Mouse (Mus musculus) limb, embryonic 10.5 days (tissue): ENCODE results near the gene Dusp2. TPM values are rescaled to one million over a fixed set of nuclear protein-coding genes. Genes with fewer than 3 reads are reported as not detected.
"Not testable (repeated sequence)": the region's sequence is repeated elsewhere in the genome, so short reads cannot be mapped to it uniquely, and the experiment has no call there.

Experiments
- DNase-seq: peaks from one replicate; pipeline ENCODE4 v3.0.0-alpha.2; 2017; ENCODE audit warnings: low spot score
- H3K27ac ChIP-seq: fragments of 300-500 bp; sonication (generic); 2 replicates; pipeline ENCODE4 v1.5.1; 2016; ENCODE audit warnings: mild to moderate bottlenecking
- H3K27me3 ChIP-seq: fragments of 300-500 bp; sonication (generic); 2 replicates; pipeline ENCODE4 v1.6.1; 2016; ENCODE audit warnings: low read depth, mild to moderate bottlenecking; ENCODE audit not compliant: poor library complexity, severe bottlenecking
- H3K36me3 ChIP-seq: fragments of 300-500 bp; sonication (generic); 2 replicates; pipeline ENCODE4 v1.6.1; 2016; ENCODE audit warnings: mild to moderate bottlenecking, moderate library complexity
- H3K4me1 ChIP-seq: fragments of 300-500 bp; sonication (generic); 2 replicates; pipeline ENCODE4 v1.6.1; 2016
- H3K4me3 ChIP-seq: fragments of 300-500 bp; sonication (generic); 2 replicates; pipeline ENCODE4 v1.5.1; 2016; ENCODE audit warnings: mild to moderate bottlenecking, moderate library complexity
- H3K9me3 ChIP-seq: fragments of 300-500 bp; sonication (generic); replicated peaks from 2 replicates; pipeline ENCODE4 v1.6.1; 2016; ENCODE audit warnings: mild to moderate bottlenecking
- WGBS: fragments of 180-500 bp; shearing (Covaris S2); methylation state at CpG from one replicate; pipeline ENCODE4 v1.1.7; 2016; 5-methylcytosine and 5-hydroxymethylcytosine counted together
- polyA plus RNA-seq: library from polyadenylated mRNA; unstranded; fragments of >200 nt; fragmentation: Nextera tagmentation; extraction: Ambion mirVana; gene quantifications from 2 replicates; pipeline ENCODE4 v1.2.1, GENCODE M21; 2016

The Dusp2 gene
- polyA plus RNA-seq: 6.4 and 7.6 TPM in 2 replicates

DNA sequence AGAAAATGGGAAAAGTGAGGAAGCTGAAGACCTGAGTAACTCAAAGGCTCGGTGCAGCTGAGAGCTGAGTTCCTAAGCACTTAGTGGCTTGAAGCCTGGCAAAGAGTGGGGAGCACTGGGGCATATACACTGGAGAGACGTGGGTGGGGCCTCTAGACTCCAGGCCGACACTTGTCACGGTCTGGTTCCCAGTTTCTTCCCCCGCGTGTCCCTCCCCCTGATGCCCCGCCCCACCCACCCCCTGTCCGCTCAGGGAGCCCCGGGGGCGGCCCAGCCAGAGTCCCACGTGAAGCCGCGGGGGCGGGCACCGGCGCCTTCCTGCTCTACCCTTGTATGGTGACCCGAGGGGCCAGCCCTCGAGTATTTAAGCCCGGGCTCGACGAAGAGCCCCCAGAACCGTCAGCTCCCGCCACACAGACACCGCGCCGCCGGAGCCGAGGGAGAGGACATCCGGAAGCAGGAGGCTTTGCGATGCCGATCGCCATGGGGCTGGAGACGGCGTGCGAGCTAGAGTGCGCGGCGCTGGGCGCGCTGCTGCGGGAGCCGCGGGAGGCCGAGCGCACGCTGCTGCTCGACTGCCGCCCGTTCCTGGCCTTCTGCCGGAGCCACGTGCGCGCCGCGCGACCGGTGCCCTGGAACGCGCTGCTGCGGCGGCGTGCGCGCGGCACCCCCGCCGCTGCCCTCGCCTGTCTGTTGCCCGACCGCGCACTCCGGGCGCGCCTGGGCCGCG lies at the start of gene Dusp2:
Gene Dusp2, plus strand, starts transcription at position 393 of the 730 bp plus-strand sequence.
- Histone ChIP-seq H3K27me3 (peaks cover 55% of the 10 kb centered on the region), H3K4me1 (peaks cover 39% of the 10 kb centered on the region), H3K4me3 (peak within 1 kb of the TSS; percentile 66), H3K27ac (peak within 1 kb of the TSS; percentile 81), H3K36me3 (no peaks in the 10 kb centered on the region), H3K9me3 (no peaks in the 10 kb centered on the region)
- under 1% methylated on average over 73 of the region's 76 CpGs for WGBS
- DNase-seq: peak; percentile 69

DNA sequence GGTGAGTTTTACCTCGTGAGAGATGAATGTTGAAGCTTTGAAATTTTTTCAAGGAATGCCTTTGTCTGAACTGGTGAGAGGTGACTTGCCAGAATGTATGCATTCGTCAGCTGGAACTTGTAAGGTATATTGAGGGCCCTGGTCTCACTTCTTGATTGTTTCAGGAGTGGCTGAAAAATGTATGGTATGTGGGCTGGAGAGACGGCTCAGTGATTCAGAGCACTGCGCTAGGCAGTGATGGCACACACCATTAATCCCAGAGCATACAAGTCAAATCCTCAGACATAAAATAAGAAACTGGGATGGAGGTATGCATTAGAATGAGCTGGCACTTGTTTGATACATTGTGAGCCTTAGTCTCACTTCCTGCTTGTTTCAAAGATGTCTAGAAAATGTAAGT lies 43.7 kb upstream of the Dusp2 start:
- Histone ChIP-seq H3K36me3 (peaks cover 91% of the 10 kb centered on the region), H3K9me3 (no peaks in the 10 kb centered on the region), H3K27ac (no peak overlapping the region), H3K27me3 (no peaks in the 10 kb centered on the region), H3K4me3 (no peak overlapping the region), H3K4me1 (no peaks in the 10 kb centered on the region)
- WGBS: 89% methylated on average over 4 of the region's 4 CpGs
- no peak for DNase-seq

GRCm38 (mm10) chr2:127297001-127297805 lies 38.8 kb upstream of the Dusp2 start:
- peaks cover 89% of the 10 kb centered on the region for H3K36me3 ChIP-seq
- no peak for DNase-seq
- no peak overlapping the region for H3K4me3 ChIP-seq
- H3K4me1 ChIP-seq: peaks cover 7% of the 10 kb centered on the region; the same call in 1 of the 2 replicates
- 94% methylated on average over 7 of the region's 7 CpGs for WGBS
- H3K27ac ChIP-seq: no peak overlapping the region
- H3K9me3 ChIP-seq: no peaks in the 10 kb centered on the region
- no peaks in the 10 kb centered on the region for H3K27me3 ChIP-seq

GRCm38 (mm10) chr2:127298056-127298455 lies 37.9 kb upstream of the Dusp2 start:
- Histone ChIP-seq H3K4me3 (no peak overlapping the region), H3K4me1 (peaks cover 7% of the 10 kb centered on the region; the same call in 1 of the 2 replicates), H3K27me3 (no peaks in the 10 kb centered on the region), H3K27ac (no peak overlapping the region), H3K36me3 (peaks cover 80% of the 10 kb centered on the region), H3K9me3 (no peaks in the 10 kb centered on the region)
- 96% methylated on average over 1 of the region's 1 CpGs for WGBS
- no peak for DNase-seq

DNA sequence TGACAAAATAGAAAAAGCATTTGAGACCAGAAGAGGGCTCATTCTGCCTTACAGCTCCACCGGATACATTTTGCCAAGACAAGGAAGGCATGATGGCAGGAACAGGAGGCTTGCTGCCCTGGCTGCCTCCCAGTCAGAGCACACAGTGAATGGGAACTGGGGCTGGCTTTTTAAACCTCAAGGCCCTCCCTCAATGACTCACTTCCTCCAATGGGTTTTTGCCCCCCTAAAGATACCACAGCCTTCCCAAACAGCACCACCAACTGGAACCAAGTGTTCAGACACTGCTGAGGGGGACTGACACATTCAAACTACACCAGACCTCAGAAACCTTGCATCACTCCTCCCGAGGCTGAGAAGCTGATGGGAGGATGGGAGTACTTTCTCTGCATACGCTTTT lies 35.3 kb upstream of the Dusp2 start:
- H3K27me3 ChIP-seq: no peaks in the 10 kb centered on the region
- H3K36me3 ChIP-seq: peaks cover 55% of the 10 kb centered on the region
- peaks cover 7% of the 10 kb centered on the region; the same call in 1 of the 2 replicates for H3K4me1 ChIP-seq
- DNase-seq: no peak
- no peaks in the 10 kb centered on the region for H3K9me3 ChIP-seq
- H3K27ac ChIP-seq: no peak overlapping the region
- 85% methylated on average over 3 of the region's 3 CpGs for WGBS
- no peak overlapping the region for H3K4me3 ChIP-seq

GRCm38 (mm10) chr2:127301883-127302282 lies 34.1 kb upstream of the Dusp2 start:
- no peak overlapping the region for H3K27ac ChIP-seq
- H3K36me3 ChIP-seq: peaks cover 43% of the 10 kb centered on the region
- no peaks in the 10 kb centered on the region for H3K9me3 ChIP-seq
- H3K27me3 ChIP-seq: no peaks in the 10 kb centered on the region
- H3K4me1 ChIP-seq: peaks cover 7% of the 10 kb centered on the region; the same call in 1 of the 2 replicates
- no peak overlapping the region for H3K4me3 ChIP-seq
- no peak for DNase-seq
- WGBS: 91% methylated on average over 3 of the region's 3 CpGs

DNA sequence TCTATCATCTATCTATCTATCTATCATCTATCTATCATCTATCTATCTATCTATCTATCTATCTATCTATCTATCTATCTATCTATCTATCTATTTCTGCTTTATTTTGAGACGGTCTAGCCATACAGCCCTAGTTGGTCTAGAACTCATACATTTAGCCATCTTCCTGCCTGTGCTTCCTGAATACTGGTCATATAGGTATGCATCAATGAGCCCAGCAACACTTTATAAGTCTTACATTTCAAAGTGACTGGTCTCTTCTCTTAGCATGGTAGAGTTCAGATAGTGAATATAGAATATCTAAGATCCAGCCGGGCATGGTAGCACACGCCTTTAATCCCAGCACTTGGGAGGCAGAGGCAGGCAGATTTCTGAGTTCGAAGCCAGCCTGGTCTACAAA lies 31.8 kb upstream of the Dusp2 start:
- not testable (repeated sequence) for H3K4me1 ChIP-seq, H3K4me3 ChIP-seq
- WGBS: 94% methylated on average over 4 of the region's 4 CpGs

GRCm38 (mm10) chr2:127304609-127305210 lies 31.2 kb upstream of the Dusp2 start:
- no peak overlapping the region for H3K27ac ChIP-seq
- H3K4me3 ChIP-seq: no peak overlapping the region
- H3K4me1 ChIP-seq: no peaks in the 10 kb centered on the region
- no peaks in the 10 kb centered on the region for H3K27me3 ChIP-seq
- H3K36me3 ChIP-seq: peaks cover 15% of the 10 kb centered on the region
- 86% methylated on average over 3 of the region's 3 CpGs for WGBS
- no peaks in the 10 kb centered on the region for H3K9me3 ChIP-seq
- no peak for DNase-seq

More for the DNA sequence above, 31.8 kb upstream of the Dusp2 start:
- H3K27me3 ChIP-seq, H3K9me3 ChIP-seq, DNase-seq, H3K27ac ChIP-seq: not testable (repeated sequence)
- peaks cover 20% of the 10 kb centered on the region for H3K36me3 ChIP-seq

- H3K27me3 ChIP-seq: no peaks in the 10 kb centered on the region
- no peak overlapping the region for H3K27ac ChIP-seq
- peaks cover under 1% of the 10 kb centered on the region; the same call in 1 of the 2 replicates for H3K36me3 ChIP-seq
- no peaks in the 10 kb centered on the region for H3K9me3 ChIP-seq
- H3K4me1 ChIP-seq: no peaks in the 10 kb centered on the region
- no peak for DNase-seq
- H3K4me3 ChIP-seq: no peak overlapping the region
These were observed 29.8 kb upstream of the Dusp2 start for GRCm38 (mm10) chr2:127306123-127306522.

DNA sequence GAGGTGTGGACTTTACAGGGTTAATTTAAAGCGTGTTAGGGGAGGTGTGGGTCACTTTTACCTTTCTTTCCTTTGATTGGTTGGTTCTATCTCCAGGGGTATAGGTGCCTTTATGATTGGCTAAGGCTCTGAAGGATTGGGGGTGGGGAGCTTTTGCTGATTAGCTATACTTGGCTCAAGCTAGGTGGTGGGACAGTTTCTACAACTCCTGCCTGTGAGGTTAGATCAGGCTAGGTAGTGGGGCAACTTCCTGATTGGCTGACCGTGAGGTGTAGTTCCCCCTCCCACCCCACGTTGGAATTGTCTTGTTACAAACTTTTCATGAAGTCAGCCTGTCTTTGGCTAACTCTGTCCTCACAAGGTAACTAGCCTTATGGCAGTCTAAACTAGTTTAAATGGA lies 28.8 kb upstream of the Dusp2 start:
- no peak for DNase-seq
- 48% methylated on average over 3 of the region's 3 CpGs for WGBS

GRCm38 (mm10) chr2:127308660-127309059 lies 27.3 kb upstream of the Dusp2 start:
- DNase-seq: no peak
- no peak overlapping the region for H3K4me3 ChIP-seq
- no peaks in the 10 kb centered on the region for H3K9me3 ChIP-seq
- H3K27ac ChIP-seq: no peak overlapping the region
- H3K27me3 ChIP-seq: no peaks in the 10 kb centered on the region
- WGBS: 93% methylated on average over 2 of the region's 2 CpGs
- no peaks in the 10 kb centered on the region for H3K36me3 ChIP-seq
- H3K4me1 ChIP-seq: no peaks in the 10 kb centered on the region

More for the DNA sequence above, 28.8 kb upstream of the Dusp2 start:
- Histone ChIP-seq H3K9me3 (no peaks in the 10 kb centered on the region), H3K36me3 (no peaks in the 10 kb centered on the region), H3K4me3 (no peak overlapping the region), H3K4me1 (no peaks in the 10 kb centered on the region), H3K27me3 (no peaks in the 10 kb centered on the region), H3K27ac (no peak overlapping the region)

DNA sequence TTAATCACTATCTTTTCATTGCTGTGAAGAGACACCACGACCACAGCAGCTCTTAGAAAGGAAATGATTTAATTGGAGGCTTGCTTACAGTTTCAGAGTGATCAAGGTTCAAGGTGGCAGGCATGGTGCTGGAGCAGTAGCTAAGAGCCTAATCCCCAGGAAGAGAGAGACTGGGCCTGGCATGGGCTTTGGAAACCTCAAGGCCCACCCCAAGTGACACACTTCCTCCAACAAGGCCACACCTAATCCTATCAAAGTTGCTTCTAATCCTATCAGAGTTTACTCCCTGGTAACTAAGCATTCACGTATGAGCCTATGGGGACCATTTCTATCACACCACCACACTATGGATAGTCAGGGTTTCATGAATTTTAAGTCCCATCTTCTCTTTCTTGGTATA lies 25.7 kb upstream of the Dusp2 start:
- no peaks in the 10 kb centered on the region for H3K27me3 ChIP-seq
- no peaks in the 10 kb centered on the region for H3K4me1 ChIP-seq
- no peak overlapping the region for H3K27ac ChIP-seq
- H3K36me3 ChIP-seq: no peaks in the 10 kb centered on the region
- no peaks in the 10 kb centered on the region for H3K9me3 ChIP-seq
- WGBS: 52% methylated on average over 2 of the region's 2 CpGs
- H3K4me3 ChIP-seq: no peak overlapping the region
- DNase-seq: no peak

- Histone ChIP-seq H3K27ac (no peak overlapping the region), H3K36me3 (no peaks in the 10 kb centered on the region), H3K27me3 (no peaks in the 10 kb centered on the region), H3K4me1 (no peaks in the 10 kb centered on the region), H3K9me3 (no peaks in the 10 kb centered on the region), H3K4me3 (no peak overlapping the region)
- WGBS: 95% methylated on average over 7 of the region's 7 CpGs
- DNase-seq: no peak
These were observed 25.3 kb upstream of the Dusp2 start for GRCm38 (mm10) chr2:127310685-127311084.
